Mouse (Mus musculus): ENCODE data around the gene Dnajc9. TPM values are rescaled to one million over a fixed set of nuclear protein-coding genes. Genes with fewer than 3 reads are reported as not detected.
A peak's percentile ranks its signal among the peaks of the same experiment; 100 is the strongest.

Gene Dnajc9
- total RNA-seq, 2 experiments from 2014 or later = 78.3 to 250 TPM

- no peak for ATAC-seq (replicated peaks; ENCODE audit: poor library complexity)
These were observed 20.4 kb downstream of the Dnajc9 start for GRCm38 (mm10) chr14:20368271-20368670.

- ATAC-seq (replicated peaks; ENCODE audit: poor library complexity) = peak; percentile 86
These were observed 25.5 kb downstream of the Dnajc9 start for GRCm38 (mm10) chr14:20363230-20363629.

- ATAC-seq (replicated peaks; ENCODE audit: poor library complexity) = peak; percentile 96
These were observed 40.6 kb downstream of the Dnajc9 start, which contains the start of the genes Ecd and Fam149b for GRCm38 (mm10) chr14:20347991-20348541. Ecd (minus strand) TSS chr14:20348121. Fam149b (plus strand) TSS chr14:20348162.

GRCm38 (mm10) chr14:20347441-20347990 lies 41.2 kb downstream of the Dnajc9 start:
- ATAC-seq (replicated peaks; ENCODE audit: poor library complexity) = peak; percentile 47

GRCm38 (mm10) chr14:20345885-20346284 lies 42.8 kb downstream of the Dnajc9 start:
- no peak for ATAC-seq (replicated peaks; ENCODE audit: poor library complexity)

- ATAC-seq (replicated peaks; ENCODE audit: poor library complexity) = peak; percentile 66
These were observed 47.8 kb downstream of the Dnajc9 start for GRCm38 (mm10) chr14:20340866-20341265.

- ATAC-seq (replicated peaks; ENCODE audit: poor library complexity) = peak; percentile 79
These were observed 48.6 kb downstream of the Dnajc9 start for GRCm38 (mm10) chr14:20340149-20340548.

- no peak for ATAC-seq (replicated peaks; ENCODE audit: poor library complexity)
These were observed 49.3 kb downstream of the Dnajc9 start for GRCm38 (mm10) chr14:20339415-20339814.

Other genes starting within 250 kb of the Dnajc9 start
- gene Kcnk5, start 207.1 kb downstream of the Dnajc9 start, total RNA-seq (2015) = 0.37 and 1.7 TPM in 2 replicates
- gene Kcnk5, start 207.1 kb downstream of the Dnajc9 start, total RNA-seq (2017) = 1.2 and 7.0 TPM in 2 replicates
- gene Kcnk16, start 119.7 kb downstream of the Dnajc9 start, total RNA-seq (2015) = not detected in 2 replicates
- gene Kcnk16, start 119.7 kb downstream of the Dnajc9 start, total RNA-seq (2017) = not detected in 2 replicates
- 8.2 and 10.0 TPM in 2 replicates for gene Nudt13, start 94.2 kb downstream of the Dnajc9 start, total RNA-seq (2015)
- gene Nudt13, start 94.2 kb downstream of the Dnajc9 start, total RNA-seq (2017) = 10.8 and 11.9 TPM in 2 replicates
- gene Ecd, start 40.8 kb downstream of the Dnajc9 start, total RNA-seq (2015) = 44.2 and 45.9 TPM in 2 replicates
- gene Ecd, start 40.8 kb downstream of the Dnajc9 start, total RNA-seq (2017) = 67.3 and 71.2 TPM in 2 replicates
- gene Fam149b, start 40.7 kb downstream of the Dnajc9 start, total RNA-seq (2015) = 21.1 and 30.8 TPM in 2 replicates
- gene Fam149b, start 40.7 kb downstream of the Dnajc9 start, total RNA-seq (2017) = 21.9 and 26.6 TPM in 2 replicates
- 89.6 and 90.7 TPM in 2 replicates for gene Mrps16, start 4.7 kb upstream of the Dnajc9 start, total RNA-seq (2015)
- 43.4 and 45.8 TPM in 2 replicates for gene Mrps16, start 4.7 kb upstream of the Dnajc9 start, total RNA-seq (2017)
- not detected in 2 replicates for gene Cfap70, start 63.3 kb upstream of the Dnajc9 start, total RNA-seq (2015)
- gene Cfap70, start 63.3 kb upstream of the Dnajc9 start, total RNA-seq (2017) = not detected in 2 replicates
- gene Anxa7, start 91.2 kb upstream of the Dnajc9 start, total RNA-seq (2015) = 52.6 and 56.2 TPM in 2 replicates
- 56.4 and 63.0 TPM in 2 replicates for gene Anxa7, start 91.2 kb upstream of the Dnajc9 start, total RNA-seq (2017)
- gene Mss51, start 108.0 kb upstream of the Dnajc9 start, total RNA-seq (2015) = 1.1 and 2.1 TPM in 2 replicates
- 0.29 and 0.74 TPM in 2 replicates for gene Mss51, start 108.0 kb upstream of the Dnajc9 start, total RNA-seq (2017)
- gene Ppp3cb, start 157.7 kb upstream of the Dnajc9 start, total RNA-seq (2015) = 166 and 169 TPM in 2 replicates
- gene Ppp3cb, start 157.7 kb upstream of the Dnajc9 start, total RNA-seq (2017) = 56.9 and 68.0 TPM in 2 replicates

All from megakaryocyte progenitor cell, adult 5-6 weeks (primary cell).